Mouse (Mus musculus): Measurements from ENCODE around the gene B4galt7. TPM values are rescaled to one million over a fixed set of nuclear protein-coding genes. Genes with fewer than 3 reads are reported as not detected.
A peak's percentile ranks its signal among the peaks of the same experiment; 100 is the strongest.
"Not testable (repeated sequence)": the region's sequence is repeated elsewhere in the genome, so short reads cannot be mapped to it uniquely, and the experiment has no call there.

The B4galt7 gene
- polyA plus RNA-seq (2015; fragmentation: Nextera tagmentation; extraction: Ambion mirVana), result 20.5 and 24.5 TPM in 2 replicates

DNA sequence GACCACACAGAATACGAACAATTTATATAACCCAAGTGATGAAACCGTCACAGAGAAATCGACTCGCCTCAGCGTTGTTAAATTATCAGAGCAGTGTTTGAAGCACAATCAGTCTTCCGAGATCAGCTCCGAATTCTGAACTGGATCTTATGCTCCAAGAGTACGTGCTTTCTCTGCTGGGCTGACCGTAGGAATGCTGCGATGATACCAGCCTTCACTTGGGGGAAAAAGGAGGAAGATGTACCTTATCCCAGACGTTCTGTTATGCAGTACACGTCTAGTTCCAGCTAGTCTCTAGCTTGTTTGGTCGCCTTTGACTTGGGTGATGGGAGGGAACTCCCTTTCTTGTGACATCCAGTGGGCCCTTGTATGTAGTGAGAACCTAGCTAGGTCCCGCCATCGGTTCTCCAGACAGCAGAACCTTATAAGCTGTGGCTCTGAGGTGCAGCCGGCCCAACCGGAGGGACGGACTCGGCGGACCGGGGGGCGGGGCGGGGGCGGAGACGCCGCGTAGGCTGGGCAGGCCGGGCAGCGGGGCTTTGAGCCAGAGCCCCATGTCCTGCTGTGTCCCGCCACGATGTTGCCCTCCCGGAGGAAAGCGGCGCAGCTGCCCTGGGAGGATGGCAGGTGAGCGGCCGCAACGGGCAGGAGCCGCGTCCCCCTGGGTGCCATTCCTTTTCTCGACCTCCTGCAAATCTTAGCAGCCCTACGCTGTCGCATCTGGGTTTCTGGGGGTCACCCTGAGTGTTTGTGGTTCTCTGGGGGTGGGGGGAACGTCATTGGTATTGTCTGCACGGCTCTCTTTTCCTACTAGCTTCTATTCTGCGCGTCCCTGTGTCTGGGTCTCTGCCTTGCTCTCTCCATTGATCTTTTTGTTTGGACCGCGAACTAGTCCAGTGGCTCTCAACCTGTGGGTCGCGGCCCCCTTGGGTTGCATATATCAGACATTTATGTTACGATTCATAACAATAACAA lies at the start of gene B4galt7:
Gene B4galt7 (plus strand): TSS at position 331 of the 975 bp plus-strand sequence.
- Histone ChIP-seq H3K27me3 (ENCODE audit: control insufficient read depth, insufficient read depth, low read length) (no peaks in the 10 kb centered on the region), H3K27ac (ENCODE audit: low read length) (0 out of 2 replicates have a peak within 1 kb of the TSS, but pooled peaks have one; percentile 31), H3K9me3 (replicated peaks; ENCODE audit: control insufficient read depth, low read length) (no peaks in the 10 kb centered on the region), H3K4me3 (replicated peaks; ENCODE audit: low read length) (peak within 1 kb of the TSS; percentile 81), H3K4me1 (ENCODE audit: control insufficient read depth, insufficient read depth, low read length) (peaks cover 5% of the 10 kb centered on the region), H3K36me3 (ENCODE audit: control insufficient read depth, insufficient read depth, low read length) (peaks cover 8% of the 10 kb centered on the region; the same call in 1 of the 2 replicates), H3K4me2 (ENCODE audit: low read depth, low read length) (peak within 1 kb of the TSS; percentile 81), H3K9ac (ENCODE audit: low read length) (peak within 1 kb of the TSS; percentile 81)
- ATAC-seq (ENCODE audit: insufficient read depth, low FRiP score), result peak; percentile 93
- WGBS, result 9% methylated on average over 51 of the region's 51 CpGs

GRCm38 (mm10) chr13:55555921-55556320 lies 43.8 kb upstream of the B4galt7 start:
- H3K4me1 ChIP-seq (ENCODE audit: control insufficient read depth, insufficient read depth, low read length), result no peaks in the 10 kb centered on the region
- H3K27ac ChIP-seq (ENCODE audit: low read length), result no peak overlapping the region
- 84% methylated on average over 9 of the region's 9 CpGs for WGBS
- H3K4me3 ChIP-seq (replicated peaks; ENCODE audit: low read length), result no peak overlapping the region
- H3K27me3 ChIP-seq (ENCODE audit: control insufficient read depth, insufficient read depth, low read length), result no peaks in the 10 kb centered on the region
- peaks cover 5% of the 10 kb centered on the region; the same call in 1 of the 2 replicates for H3K36me3 ChIP-seq (ENCODE audit: control insufficient read depth, insufficient read depth, low read length)
- H3K9ac ChIP-seq (ENCODE audit: low read length), result no peak overlapping the region
- no peaks in the 10 kb centered on the region for H3K9me3 ChIP-seq (replicated peaks; ENCODE audit: control insufficient read depth, low read length)
- no peak for ATAC-seq (ENCODE audit: insufficient read depth, low FRiP score)
- no peak overlapping the region for H3K4me2 ChIP-seq (ENCODE audit: low read depth, low read length)

- no peaks in the 10 kb centered on the region for H3K4me1 ChIP-seq (ENCODE audit: control insufficient read depth, insufficient read depth, low read length)
- H3K4me2 ChIP-seq (ENCODE audit: low read depth, low read length), result no peak overlapping the region
- peaks cover 3% of the 10 kb centered on the region; the same call in 1 of the 2 replicates for H3K36me3 ChIP-seq (ENCODE audit: control insufficient read depth, insufficient read depth, low read length)
- no peak for ATAC-seq (ENCODE audit: insufficient read depth, low FRiP score)
- H3K4me3 ChIP-seq (replicated peaks; ENCODE audit: low read length), result no peak overlapping the region
- H3K27me3 ChIP-seq (ENCODE audit: control insufficient read depth, insufficient read depth, low read length), result no peaks in the 10 kb centered on the region
- no peak overlapping the region for H3K9ac ChIP-seq (ENCODE audit: low read length)
- H3K27ac ChIP-seq (ENCODE audit: low read length), result no peak overlapping the region
- 65% methylated on average over 6 of the region's 6 CpGs for WGBS
- H3K9me3 ChIP-seq (replicated peaks; ENCODE audit: control insufficient read depth, low read length), result no peaks in the 10 kb centered on the region
Measured at GRCm38 (mm10) chr13:55557499-55557898, 42.2 kb upstream of the B4galt7 start.

- no peaks in the 10 kb centered on the region for H3K9me3 ChIP-seq (replicated peaks; ENCODE audit: control insufficient read depth, low read length)
- no peak overlapping the region for H3K4me3 ChIP-seq (replicated peaks; ENCODE audit: low read length)
- no peak overlapping the region for H3K9ac ChIP-seq (ENCODE audit: low read length)
- no peak overlapping the region for H3K4me2 ChIP-seq (ENCODE audit: low read depth, low read length)
- no peak for ATAC-seq (ENCODE audit: insufficient read depth, low FRiP score)
- H3K27ac ChIP-seq (ENCODE audit: low read length), result no peak overlapping the region
- H3K27me3 ChIP-seq (ENCODE audit: control insufficient read depth, insufficient read depth, low read length), result no peaks in the 10 kb centered on the region
- 81% methylated on average over 7 of the region's 7 CpGs for WGBS
- no peaks in the 10 kb centered on the region for H3K36me3 ChIP-seq (ENCODE audit: control insufficient read depth, insufficient read depth, low read length)
- H3K4me1 ChIP-seq (ENCODE audit: control insufficient read depth, insufficient read depth, low read length), result no peaks in the 10 kb centered on the region
Measured at GRCm38 (mm10) chr13:55563266-55563879, 36.3 kb upstream of the B4galt7 start.

DNA sequence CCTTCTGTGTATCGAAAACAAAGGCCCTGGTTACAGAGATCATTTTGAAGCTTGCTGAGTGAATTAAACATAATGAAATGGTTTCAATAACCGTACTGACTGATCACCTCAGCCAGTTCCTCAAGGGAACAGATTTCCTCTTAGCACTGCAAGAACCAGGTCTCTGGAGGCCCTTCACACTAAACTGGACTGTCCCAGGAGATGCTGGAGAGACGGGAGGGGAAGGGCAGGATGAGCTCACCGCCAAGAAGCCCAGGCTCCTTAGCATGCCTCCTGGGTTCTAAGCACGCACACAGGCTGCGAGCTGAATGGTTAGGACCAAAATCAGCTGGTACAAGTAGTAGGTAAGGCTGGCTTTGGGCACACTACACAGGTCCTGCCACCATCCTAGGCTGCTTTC lies 32.7 kb upstream of the B4galt7 start:
- H3K27me3 ChIP-seq (ENCODE audit: control insufficient read depth, insufficient read depth, low read length), result no peaks in the 10 kb centered on the region
- H3K9me3 ChIP-seq (replicated peaks; ENCODE audit: control insufficient read depth, low read length), result no peaks in the 10 kb centered on the region
- no peak overlapping the region for H3K9ac ChIP-seq (ENCODE audit: low read length)
- H3K4me3 ChIP-seq (replicated peaks; ENCODE audit: low read length), result no peak overlapping the region
- H3K4me1 ChIP-seq (ENCODE audit: control insufficient read depth, insufficient read depth, low read length), result peaks cover 12% of the 10 kb centered on the region
- H3K27ac ChIP-seq (ENCODE audit: low read length), result no peak overlapping the region
- WGBS, result 79% methylated on average over 6 of the region's 6 CpGs
- no peak overlapping the region for H3K4me2 ChIP-seq (ENCODE audit: low read depth, low read length)
- H3K36me3 ChIP-seq (ENCODE audit: control insufficient read depth, insufficient read depth, low read length), result no peaks in the 10 kb centered on the region
- ATAC-seq (ENCODE audit: insufficient read depth, low FRiP score), result no peak

- Histone ChIP-seq H3K9ac (ENCODE audit: low read length) (no peak overlapping the region), H3K27me3 (ENCODE audit: control insufficient read depth, insufficient read depth, low read length) (no peaks in the 10 kb centered on the region), H3K27ac (ENCODE audit: low read length) (no peak overlapping the region), H3K9me3 (replicated peaks; ENCODE audit: control insufficient read depth, low read length) (no peaks in the 10 kb centered on the region), H3K4me1 (ENCODE audit: control insufficient read depth, insufficient read depth, low read length) (peaks cover 15% of the 10 kb centered on the region), H3K36me3 (ENCODE audit: control insufficient read depth, insufficient read depth, low read length) (no peaks in the 10 kb centered on the region), H3K4me3 (replicated peaks; ENCODE audit: low read length) (no peak overlapping the region), H3K4me2 (ENCODE audit: low read depth, low read length) (no peak overlapping the region)
- no peak for ATAC-seq (ENCODE audit: insufficient read depth, low FRiP score)
- WGBS, result 89% methylated on average over 2 of the region's 2 CpGs
Measured at GRCm38 (mm10) chr13:55567949-55568348, 31.7 kb upstream of the B4galt7 start.

DNA sequence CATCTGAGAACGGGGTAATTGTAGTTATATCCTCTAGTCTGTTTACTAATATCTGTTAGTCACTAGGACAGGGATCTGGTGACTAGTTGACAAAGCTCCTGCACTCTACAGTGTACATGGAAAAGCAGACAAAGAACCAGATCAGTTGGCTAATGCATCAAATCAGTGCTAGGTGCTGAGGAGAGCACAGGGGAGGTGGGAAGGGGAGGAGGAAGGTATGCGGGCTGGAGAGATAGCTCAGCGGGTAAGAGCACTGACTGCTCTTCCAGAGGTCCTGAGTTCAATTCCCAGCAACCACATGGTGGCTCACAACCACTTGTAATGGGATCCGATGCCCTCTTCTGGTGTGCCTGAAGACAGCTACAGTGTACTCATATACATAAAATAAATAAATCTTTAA lies 31.2 kb upstream of the B4galt7 start:
- 83% methylated on average over 4 of the region's 4 CpGs for WGBS
- H3K36me3 ChIP-seq (ENCODE audit: control insufficient read depth, insufficient read depth, low read length); H3K9ac ChIP-seq (ENCODE audit: low read length); H3K27me3 ChIP-seq (ENCODE audit: control insufficient read depth, insufficient read depth, low read length); H3K27ac ChIP-seq (ENCODE audit: low read length); H3K9me3 ChIP-seq (replicated peaks; ENCODE audit: control insufficient read depth, low read length); ATAC-seq (ENCODE audit: insufficient read depth, low FRiP score); H3K4me2 ChIP-seq (ENCODE audit: low read depth, low read length); H3K4me3 ChIP-seq (replicated peaks; ENCODE audit: low read length): not testable (repeated sequence)
- peaks cover 15% of the 10 kb centered on the region for H3K4me1 ChIP-seq (ENCODE audit: control insufficient read depth, insufficient read depth, low read length)

DNA sequence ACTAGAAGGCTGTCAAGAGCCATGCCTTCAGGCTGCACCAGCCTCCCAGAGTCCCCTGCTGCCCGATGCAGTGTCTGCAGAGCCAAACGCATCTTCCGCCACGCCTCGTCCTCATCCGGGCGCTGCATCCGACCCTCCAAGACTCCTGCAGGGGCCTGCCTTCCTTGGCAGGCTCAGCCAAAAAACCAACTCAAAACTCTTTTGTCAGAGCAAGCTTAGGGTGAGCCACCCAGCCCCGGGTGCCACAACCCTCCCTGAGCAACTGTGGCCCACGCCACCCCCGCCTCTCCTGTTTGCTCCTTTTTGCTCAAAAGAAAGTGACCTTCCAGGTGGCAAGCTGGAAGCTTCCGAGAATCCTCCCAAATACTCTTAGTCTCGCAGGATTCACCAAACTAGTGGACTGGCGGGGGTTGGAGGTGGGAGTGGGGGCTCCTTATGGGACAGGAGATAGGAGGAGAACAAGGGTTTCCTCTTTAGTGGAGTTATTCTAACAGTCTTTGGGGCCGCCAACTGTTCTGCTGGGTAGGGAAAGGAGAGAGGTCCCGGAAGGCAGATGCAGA lies 29.9 kb upstream of the B4galt7 start:
- Histone ChIP-seq H3K4me2 (ENCODE audit: low read depth, low read length) (peak overlapping the region; percentile 96), H3K27ac (ENCODE audit: low read length) (peak overlapping the region; percentile 91), H3K9me3 (replicated peaks; ENCODE audit: control insufficient read depth, low read length) (no peaks in the 10 kb centered on the region), H3K27me3 (ENCODE audit: control insufficient read depth, insufficient read depth, low read length) (no peaks in the 10 kb centered on the region), H3K4me1 (ENCODE audit: control insufficient read depth, insufficient read depth, low read length) (peaks cover 15% of the 10 kb centered on the region), H3K36me3 (ENCODE audit: control insufficient read depth, insufficient read depth, low read length) (no peaks in the 10 kb centered on the region), H3K4me3 (replicated peaks; ENCODE audit: low read length) (peak overlapping the region; percentile 94), H3K9ac (ENCODE audit: low read length) (peak overlapping the region; percentile 95)
- 7% methylated on average over 16 of the region's 16 CpGs for WGBS
- no peak; the same call in 1 of the 2 replicates for ATAC-seq (ENCODE audit: insufficient read depth, low FRiP score)
